Mouse (Mus musculus) monocyte, adult 2 months (primary cell): ENCODE data around the gene Pou6f2.

Experiments used
- DNase-seq, 2 experiments: peaks; one replicate each; pipeline ENCODE4 v3.0.0; 2022; ENCODE audit warnings: low spot score in 2 of 2, low read depth in 1 of 2

Pou6f2 gene

GRCm38 (mm10) chr13:18397586-18397985, at the start of gene Pou6f2:
Pou6f2 (minus strand) TSS chr13:18397686.
- DNase-seq = no peak

DNA sequence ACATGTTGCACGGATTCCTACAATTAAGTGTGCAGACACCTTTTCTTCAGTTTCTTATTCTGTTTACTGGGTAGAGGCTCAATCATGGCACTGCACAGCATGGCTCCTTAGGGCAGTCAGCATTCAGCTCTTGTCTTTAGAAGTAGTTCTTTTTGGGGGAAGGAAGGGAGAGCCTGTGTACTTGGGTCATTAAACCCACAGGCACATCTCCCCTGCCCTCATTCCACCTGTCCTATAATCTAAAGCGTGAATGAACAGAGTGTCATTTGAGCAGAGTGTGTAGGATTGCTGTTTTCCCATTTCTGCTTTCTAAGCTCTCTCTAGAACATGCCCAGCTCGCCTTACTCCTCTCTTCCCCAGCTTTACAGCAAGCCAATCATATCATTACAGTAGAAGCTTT, 42.4 kb upstream of the Pou6f2 start:
- no peak for DNase-seq

DNA sequence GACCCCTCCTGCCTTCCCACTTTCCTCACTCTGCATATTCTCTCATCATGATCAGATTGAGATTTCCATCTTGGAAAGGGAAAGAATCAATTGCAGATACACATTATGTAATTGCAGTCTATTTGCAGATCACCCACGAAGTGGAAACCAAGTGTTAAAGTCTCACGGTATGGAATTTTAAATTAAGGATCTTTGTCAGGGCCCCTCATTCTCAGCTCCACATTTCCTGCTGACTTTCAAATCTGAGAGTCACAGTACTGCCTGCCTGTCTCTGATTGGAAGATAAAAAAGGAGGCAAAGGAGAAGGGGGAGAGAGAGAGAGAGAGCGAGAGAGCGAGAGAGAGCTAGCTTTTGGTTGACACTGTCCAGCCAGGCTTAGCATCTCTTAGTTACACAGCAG, 9.8 kb downstream of the Pou6f2 start:
- no peak for DNase-seq

GRCm38 (mm10) chr13:18363373-18363772, 34.1 kb downstream of the Pou6f2 start:
- DNase-seq = no peak

- DNase-seq = no peak
Observed at GRCm38 (mm10) chr13:18344580-18345333, 52.7 kb downstream of the Pou6f2 start.

GRCm38 (mm10) chr13:18338910-18339501, 58.5 kb downstream of the Pou6f2 start:
- no peak for DNase-seq

DNA sequence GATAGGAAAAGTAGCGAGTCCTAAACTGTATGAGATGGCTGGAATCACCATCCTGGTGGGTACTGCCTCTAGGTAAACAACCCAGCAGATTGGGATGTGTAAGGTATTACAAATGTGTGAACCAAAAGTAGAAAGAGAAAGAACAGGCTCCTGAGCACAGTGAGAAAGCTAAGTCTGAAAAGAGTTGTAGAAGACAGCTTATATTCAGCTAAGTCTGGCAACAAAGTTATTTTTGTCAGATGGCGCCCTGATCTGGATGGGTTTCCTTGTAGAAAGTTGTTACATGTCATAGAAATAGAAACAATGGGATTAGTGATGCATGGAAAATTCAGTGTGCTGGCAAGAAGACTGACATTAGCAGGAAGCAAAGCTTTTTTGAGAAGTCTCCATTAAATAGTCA, 59.5 kb downstream of the Pou6f2 start:
- DNase-seq = no peak

DNA sequence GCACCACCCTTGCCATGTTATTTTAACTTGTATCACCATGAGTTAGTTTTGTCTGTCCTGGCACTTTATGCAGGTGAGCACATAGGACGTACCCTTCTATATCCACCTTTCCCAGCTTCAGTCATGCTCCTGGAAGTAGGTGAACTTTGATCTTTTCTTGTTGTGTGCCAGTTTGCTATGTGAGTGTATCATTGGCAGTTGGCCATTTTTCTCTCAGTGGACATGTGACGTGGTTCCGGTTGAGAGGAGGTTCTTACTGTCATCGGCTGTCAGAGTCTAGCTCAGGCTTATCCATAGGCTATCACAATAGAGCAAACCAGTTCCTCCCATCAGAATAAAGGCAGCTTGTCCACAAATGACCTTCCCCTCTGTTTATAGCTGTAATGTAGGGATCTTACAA, 63.5 kb downstream of the Pou6f2 start:
- DNase-seq = no peak

DNA sequence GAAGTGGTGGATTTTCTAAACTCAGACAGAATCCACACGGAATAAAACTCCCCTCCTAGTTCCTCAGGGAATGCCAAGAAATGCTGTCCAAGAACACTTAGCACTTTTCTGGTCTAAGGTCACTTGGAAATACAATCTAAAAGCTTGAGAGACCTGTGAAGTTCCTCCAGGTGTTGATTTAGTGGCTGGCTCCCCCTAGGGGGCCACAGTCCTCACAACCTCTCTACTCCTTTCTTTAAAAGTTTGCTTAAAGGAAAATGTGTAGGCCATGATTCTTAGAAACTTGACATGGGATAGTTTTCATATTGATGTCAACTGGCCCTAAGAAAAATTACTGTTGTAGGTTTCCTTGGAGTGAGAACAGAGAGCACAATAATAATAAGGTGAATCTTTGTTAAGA, 64.9 kb downstream of the Pou6f2 start:
- DNase-seq = no peak

- no peak for DNase-seq
Observed at GRCm38 (mm10) chr13:18323980-18324678, 73.4 kb downstream of the Pou6f2 start.

- no peak for DNase-seq
Observed at GRCm38 (mm10) chr13:18323407-18323806, 74.1 kb downstream of the Pou6f2 start.

GRCm38 (mm10) chr13:18312613-18313012, 84.9 kb downstream of the Pou6f2 start:
- no peak for DNase-seq

DNA sequence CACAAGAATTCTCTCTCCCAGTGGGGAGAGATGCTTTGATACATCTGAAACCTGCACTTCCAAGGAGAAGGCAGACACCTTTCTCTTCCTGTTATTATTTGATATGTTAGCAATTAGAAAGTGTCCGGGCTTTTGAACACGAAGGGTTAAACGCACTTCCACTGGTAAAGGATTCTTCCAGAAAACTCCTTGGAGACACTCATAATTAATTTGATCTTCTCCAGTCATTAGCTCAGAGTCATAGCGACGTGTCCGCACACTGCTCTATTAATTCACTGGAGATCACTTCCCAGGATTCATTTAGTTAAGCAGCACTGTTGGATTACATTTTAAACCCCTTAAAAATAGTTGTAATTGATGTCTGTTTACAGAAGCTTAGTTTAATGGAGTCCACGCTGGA, 88.5 kb downstream of the Pou6f2 start:
- DNase-seq = no peak

DNA sequence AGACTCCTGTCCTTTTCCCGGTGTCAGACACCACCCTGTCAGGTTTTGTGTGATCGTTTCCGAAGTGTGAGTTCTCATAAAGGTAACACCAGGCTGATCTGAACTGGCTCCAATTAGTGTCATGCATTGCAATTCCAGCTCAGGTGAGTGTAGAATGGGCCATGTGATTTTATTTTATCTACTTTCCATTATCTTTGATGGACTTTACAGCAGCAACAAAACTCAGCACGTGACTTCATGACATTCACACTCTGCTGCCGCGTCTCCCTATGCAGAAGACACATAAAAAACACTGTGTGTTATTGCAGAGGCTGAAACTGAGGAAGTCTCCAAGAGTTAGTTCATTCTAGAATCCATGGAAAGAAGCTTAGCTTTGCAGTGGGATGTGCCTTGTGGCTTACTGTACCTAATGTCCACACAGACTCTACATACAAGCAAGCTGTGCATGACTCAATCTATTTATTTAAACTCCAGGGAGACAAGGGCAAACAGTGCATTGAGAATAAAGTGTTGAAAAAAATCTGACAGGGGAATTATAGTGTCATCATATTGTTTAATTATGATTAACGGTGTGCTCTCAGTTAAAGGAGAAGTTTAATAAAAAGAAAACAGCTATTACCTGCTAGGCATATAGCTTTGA, 90.9 kb downstream of the Pou6f2 start:
- DNase-seq = no peak

DNA sequence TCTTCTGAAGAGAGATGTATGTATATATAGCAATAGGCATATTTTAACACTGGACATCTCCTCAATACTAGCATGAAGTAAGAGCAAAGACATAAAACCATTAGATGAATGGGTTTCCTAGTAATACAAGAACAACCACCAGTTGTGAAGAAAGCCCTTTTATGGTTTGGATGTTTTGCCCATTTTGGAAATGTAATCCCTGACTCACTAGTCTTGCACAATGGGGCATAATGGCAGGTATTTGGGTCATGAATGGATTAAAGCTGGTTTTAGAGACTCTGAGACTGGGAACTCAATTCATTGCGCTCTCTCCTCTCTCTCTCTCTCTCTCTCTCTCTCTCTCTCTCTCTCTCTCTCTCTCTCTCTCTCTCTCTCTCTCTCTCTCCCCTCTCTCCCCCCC, 97.5 kb downstream of the Pou6f2 start:
- no peak for DNase-seq

DNA sequence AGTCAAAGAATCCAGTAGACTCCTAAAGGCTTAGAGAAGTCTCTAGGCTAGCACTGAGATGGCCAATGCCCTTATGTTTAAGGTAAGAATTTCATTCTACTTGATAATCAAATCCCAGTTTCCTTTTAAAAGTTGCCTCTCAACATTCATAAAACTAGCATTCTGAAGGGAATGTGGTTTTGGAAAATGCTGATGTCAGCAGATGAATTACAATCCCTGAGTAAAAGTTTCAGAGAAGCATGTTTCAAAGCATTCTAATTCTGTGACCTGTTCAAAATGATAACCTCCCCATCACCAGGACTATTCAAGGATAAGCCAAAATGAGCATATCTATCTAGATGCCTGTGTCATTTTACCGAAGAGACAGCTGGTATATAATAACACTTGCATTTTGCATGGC, 104.0 kb downstream of the Pou6f2 start:
- no peak for DNase-seq

DNA sequence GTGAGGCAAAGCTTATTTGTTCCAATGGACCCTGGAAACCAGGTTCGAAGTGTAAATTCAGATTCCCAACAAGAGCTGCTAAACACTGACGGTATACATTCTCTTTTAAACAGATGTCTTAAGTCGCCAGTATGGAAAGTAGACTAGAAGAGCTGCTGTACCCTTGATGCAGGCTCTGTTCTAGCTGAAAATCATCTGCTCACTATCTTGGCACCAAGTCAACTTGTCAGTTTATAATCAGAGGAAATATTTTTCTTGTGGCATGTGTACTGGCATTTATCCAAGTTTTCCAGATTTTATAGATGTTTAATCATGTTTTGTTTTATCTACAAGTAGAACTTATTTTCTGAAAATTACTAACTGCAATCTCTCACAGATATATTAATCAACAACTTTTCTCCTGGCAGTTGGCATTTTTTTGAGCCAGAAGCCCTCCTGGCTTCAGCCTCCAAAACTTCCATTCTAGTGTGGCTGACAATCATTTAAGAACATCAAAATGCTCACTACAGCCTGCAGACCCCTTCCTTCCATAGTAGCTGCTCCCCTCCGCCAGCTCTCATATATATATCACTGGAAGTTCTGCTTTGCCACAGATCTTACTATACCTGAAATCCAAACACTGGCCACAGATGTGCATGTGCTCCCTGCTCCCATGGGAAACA, 107.1 kb downstream of the Pou6f2 start:
- no peak for DNase-seq

GRCm38 (mm10) chr13:18287536-18287935, 110.0 kb downstream of the Pou6f2 start:
- DNase-seq = no peak

GRCm38 (mm10) chr13:18282361-18282982, 115.0 kb downstream of the Pou6f2 start:
- no peak for DNase-seq

DNA sequence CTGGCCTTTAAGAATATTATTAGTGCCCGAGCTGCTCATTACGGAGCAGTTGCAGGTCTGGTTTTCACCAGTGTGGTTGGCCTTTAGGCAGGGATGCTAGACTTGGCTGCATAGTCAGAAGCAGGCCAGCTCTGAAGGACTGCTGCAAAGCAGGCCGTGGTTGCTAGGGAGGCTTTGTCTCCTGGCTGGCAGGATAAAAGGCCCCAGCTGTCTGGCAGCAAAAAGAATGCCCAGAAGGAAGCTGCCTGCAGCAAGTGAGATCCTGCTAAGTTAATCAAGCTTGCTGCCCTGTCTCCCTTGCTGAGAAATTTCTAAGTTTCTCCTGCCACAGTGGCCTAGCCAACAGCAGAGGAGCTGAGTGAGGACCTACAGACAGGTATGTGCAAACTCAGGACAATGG, 116.4 kb downstream of the Pou6f2 start:
- DNase-seq = no peak

GRCm38 (mm10) chr13:18253131-18253530, 144.4 kb downstream of the Pou6f2 start:
- no peak for DNase-seq
